Mouse (Mus musculus) megakaryocyte-erythroid progenitor cell, adult 5-6 weeks (primary cell): ENCODE data around the gene Rbm47. TPM values are rescaled to one million over a fixed set of nuclear protein-coding genes. Genes with fewer than 3 reads are reported as not detected.

Experiments
- ATAC-seq: replicated peaks from 2 replicates; pipeline ENCODE4 v1.8.0; 2016; ENCODE audit warnings: mild to moderate bottlenecking, inconsistent platforms; ENCODE audit not compliant: severe bottlenecking, poor library complexity, low FRiP score, low TSS enrichment
- total RNA-seq, 2 experiments: library from RNA; stranded (forward) in 1 of 2; stranded (reverse) in 1 of 2; fragments of 200-1000, 215-1000 nt in 1 of 2; fragments of >200 nt in 1 of 2; fragmentation: Nextera tagmentation in 1 of 2; gene quantifications; 2 replicates each; pipeline ENCODE4 v1.2.3; 2014 to 2017

The Rbm47 gene
- total RNA-seq, 2 experiments from 2014 or later: 0.17 TPM; not detected in 1

DNA sequence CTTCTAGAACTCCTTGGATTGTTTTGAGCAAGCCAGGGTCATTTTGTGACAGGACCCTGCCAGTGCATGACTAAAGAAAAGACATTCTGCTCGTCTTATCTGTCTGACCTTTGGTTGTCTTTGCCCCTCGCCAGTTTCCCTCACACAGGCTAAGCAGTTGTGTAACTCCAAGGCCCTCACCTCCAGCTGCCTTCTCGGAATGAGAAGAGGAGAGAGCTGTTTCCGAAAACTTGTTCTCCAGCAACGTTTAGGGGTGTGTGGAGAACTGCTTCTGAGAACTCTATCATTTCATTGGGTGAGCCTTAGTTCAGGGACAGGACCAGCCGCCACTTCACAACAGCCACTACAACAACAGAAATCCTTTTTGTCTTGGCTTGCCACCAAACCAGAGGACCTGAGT, 77.8 kb downstream of the Rbm47 start:
- ATAC-seq: no peak

DNA sequence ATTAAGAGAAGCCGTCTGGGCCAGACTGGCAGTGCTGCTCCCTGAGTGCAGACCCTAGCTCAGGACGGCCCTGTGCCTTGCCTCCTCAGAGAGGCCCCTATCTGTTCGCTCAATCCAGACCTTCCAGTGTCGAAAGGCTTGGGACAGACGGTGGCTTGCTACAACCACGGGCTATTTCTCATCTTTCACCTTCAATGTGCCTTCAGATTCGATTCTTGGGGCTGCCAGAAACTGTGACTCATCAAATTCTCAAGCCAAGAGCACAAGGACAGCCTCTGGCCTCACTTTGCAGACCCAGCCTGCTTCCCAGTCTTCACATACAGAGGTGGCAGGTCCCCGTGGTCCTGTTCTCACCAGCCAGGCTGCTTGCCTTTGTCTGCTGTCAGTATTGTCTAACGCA, 82.9 kb downstream of the Rbm47 start:
- peak; percentile 53 for ATAC-seq

DNA sequence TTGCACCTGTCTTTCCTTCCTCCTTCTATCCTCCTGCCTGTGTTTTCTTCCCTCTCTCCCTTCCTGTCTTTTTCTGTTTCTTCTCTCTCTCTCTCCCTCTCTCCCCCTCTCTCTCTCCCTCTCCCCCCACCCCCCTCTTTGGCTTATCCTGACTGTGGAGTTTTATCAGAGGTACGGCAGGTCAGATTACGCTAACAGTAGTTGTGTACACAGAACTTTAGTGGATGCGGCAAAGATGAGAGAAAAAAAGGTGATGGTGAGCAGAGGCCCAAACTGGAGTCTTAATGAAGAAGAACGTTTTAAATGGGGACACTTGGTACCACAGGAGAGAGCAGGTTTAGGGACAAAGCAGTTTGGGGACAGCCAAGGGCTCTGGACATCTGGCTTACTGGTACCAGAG, 83.3 kb downstream of the Rbm47 start:
- no peak for ATAC-seq

DNA sequence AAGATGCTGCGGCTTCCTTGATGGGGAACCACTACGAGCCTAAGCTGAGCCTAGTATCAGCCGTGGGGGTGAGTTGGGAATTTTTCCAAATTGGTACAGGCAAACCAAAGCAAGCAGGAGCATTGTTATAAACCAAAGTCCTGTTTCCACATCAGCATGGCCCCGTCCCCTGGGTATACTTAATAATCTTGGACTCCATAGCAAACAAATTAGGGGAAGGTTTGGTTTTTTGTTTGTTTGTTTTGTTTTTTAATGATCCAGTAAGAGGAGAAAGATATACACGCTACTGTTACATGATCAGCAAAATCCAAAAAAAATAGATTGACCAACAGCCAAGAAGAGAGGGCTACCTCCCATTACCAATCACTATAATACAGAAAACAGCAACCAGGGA, 84.0 kb downstream of the Rbm47 start:
- ATAC-seq: no peak

DNA sequence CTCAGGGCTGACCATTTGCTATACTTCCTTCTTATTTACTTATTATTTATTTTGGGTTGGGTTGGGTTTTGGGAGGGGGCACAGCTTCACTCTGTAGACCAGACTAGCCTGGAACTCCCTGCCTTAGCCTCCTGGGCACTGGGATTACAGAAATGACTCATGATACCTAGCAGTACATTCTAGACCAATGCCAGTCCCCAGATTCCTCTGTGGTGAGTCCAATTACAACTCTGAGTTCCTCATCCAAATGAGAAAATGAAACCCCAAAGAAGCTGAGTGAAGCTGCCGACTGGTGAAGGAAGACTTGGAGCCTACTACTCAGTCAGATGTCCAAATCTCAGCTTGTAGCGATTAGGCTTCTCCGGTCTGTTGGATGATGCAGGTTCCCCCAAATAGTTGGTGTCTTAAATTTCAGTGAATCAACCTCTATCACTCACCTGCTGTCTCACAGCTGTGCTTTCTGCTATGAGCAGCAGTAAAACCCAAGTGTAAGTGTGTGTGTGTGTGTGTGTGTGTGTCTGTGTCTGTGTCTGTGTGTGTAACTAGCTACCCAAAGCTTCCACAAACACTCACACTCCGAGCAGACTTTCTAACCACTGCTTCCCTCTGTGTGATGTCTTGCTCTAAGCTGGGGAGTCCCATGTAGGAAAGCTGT, 84.5 kb downstream of the Rbm47 start:
- ATAC-seq: no peak

DNA sequence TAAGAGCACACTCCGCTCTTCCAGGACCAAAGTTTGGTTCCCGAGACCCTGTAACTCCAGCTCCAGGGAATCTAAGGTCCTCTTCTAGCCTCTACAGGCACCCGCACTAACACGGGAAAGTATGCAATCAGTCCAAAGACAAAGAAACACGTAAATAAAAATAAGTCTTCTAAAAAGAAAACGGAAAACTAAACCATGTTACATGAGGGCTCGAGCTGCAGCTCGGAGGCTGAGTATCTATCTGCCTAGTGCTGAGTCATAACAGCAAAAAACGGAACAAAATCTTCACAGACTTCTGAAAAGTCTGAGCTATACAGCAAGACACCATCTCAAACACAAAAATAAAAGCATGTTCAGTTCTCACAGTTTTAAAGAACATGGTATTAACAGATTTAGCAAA, 86.0 kb downstream of the Rbm47 start:
- ATAC-seq: no peak

DNA sequence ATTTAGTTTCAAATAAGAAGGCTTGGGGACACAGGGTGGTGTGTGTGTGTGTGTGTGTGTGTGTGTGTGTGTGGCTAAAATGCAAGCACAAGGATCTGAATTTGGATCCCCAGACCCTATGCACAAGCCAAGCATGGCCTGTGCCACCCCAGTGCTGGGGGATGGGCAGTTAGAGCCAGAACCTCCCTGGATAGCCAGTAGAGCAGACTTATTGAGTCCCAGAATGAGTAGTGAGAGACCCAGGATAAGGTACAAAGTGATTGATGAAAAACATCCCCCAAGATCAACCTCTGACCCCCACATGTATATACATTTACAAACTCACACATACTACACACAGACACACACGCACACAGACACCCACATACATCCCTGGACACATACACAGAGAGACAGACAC, 86.6 kb downstream of the Rbm47 start:
- no peak for ATAC-seq

DNA sequence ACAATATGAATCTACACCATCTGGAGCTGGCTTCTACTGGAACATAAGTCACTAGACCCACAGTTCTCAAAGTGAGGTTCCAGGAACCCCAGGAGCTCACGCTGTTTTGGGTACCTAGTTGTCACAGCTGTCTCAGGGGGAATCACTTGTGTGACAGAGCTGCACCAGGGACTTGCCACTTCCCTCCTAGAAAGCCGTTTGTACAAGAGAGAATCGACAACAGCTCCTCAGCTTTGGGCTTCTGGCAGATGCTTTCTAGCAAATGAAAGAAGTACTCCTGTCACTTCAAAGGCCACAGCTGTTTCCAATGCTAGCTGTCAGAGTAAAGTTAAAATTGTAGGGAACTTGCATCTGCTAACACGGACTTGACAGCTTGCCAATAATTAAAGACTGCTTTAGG, 87.4 kb downstream of the Rbm47 start:
- ATAC-seq: no peak

DNA sequence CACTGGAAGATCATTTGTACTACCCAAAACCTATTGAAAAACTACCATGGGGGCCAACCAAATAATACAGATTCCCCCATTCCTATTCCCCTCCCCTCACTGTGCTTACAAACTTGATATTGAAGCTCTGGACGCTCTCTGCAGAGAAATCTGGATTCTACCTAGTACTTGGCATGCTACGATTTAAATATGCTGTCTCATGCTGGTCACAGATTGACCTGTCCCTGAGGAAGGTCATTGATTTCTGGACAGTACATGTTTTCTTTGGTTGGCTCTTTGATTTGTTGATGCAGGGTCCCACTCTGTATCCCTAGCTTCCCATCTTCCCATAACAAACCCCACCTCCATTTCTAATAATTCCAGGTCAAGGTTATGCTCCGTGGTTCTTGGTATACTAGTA, 88.4 kb downstream of the Rbm47 start:
- no peak for ATAC-seq

DNA sequence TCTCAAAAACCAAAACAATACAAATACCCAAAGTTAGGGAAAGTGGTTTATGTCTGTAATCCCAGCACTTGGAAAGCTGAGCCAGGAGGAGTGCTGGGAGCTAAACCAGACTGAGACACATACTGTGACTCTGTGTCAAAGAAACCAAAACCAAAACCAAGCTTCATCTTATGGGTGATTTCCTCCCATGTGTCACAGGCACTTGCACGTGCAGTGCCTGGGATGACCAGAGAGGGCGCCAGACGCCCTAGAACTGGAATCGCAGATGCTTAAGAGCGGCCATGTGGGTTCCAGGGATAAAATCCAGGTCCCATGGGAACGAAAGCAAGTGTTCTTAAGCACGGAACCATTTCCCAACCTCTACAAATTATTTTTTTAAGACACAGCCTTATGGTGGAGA, 89.6 kb downstream of the Rbm47 start:
- ATAC-seq: peak; percentile 51; the same call in 1 of the 2 replicates

DNA sequence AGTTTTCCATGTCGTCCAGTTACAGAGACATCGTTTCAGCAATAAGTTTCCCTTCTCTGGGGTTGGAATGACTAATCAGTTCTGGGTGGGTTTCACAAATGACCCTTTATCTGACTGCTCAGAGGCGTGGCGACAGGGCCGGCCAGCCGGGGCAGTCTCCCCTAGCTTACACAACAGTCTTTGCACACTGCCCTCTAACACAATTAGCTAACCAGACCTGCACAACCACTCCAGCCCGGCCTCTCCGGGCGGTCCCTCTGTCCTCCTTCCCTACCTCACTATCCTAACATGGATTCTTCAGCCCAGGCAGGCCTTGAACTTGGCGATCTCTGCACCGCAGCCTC, 90.7 kb downstream of the Rbm47 start:
- no peak for ATAC-seq

DNA sequence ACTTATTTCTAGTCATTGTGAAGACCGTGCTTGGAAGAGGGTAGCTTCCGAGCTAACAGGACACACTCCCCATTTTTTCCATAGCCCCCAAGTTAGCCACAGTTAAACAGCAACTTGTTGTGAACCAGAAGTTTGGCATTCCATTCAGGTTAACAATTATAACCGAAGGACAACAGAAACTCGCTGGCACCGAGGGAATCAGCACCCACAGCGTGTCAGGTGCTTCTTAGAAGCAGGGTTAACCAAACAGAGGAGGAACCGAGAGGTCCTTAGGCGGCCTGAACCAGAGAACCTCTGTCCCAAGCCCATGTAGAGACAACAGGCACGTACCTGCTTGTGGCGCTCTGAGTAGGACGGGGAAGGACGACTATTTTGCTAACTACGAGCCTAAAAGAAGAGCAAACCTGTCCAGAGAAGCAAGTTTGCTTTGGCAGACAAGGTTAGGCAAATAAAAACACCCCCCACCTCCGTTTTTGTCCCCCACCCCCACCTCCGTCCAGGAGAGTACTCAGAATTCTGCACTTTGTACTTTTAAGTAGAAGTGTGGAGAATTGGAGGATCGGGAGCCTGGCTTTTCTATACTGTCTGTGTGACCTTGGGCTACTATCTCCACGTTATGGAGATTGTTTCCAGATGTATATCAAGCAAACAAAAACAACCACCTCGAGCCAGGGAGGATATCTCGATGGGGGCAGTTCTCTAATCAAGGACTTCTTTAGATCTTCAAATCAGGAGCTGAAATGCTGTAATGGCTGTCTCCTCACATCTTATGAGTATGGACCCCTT, 91.3 kb downstream of the Rbm47 start:
- ATAC-seq: no peak

DNA sequence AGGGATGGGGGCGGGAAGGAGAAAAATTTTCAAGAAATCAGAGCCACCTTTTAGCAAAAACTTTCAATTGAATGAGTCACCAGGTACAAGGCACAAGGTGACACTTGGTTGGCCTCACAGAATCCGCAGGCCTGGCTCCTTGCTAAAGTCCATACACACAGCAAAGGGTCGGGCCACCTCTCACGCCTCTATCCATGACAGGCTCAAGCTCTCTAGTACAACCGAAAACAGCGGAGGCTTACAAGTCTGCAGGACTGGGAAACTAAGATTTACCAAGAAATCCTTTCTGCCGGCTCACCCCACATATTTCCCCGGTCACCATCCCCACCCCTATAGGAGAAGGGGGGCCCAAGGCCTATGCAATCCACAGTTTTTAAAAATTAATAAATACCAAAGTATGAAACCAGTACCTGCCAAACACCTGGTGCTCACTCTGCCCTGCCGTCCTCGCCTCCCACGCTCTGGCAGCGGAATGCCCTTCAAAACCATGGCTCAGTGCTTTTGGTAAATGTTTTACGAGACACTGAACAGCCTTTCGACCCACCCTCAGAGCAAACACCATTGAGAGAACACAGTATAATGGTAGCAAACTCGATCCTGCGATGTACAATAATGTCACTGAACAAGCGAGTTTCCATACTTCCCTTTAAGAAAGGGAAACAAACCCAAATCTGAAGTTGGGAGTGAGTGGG, 92.2 kb downstream of the Rbm47 start:
- ATAC-seq: no peak

DNA sequence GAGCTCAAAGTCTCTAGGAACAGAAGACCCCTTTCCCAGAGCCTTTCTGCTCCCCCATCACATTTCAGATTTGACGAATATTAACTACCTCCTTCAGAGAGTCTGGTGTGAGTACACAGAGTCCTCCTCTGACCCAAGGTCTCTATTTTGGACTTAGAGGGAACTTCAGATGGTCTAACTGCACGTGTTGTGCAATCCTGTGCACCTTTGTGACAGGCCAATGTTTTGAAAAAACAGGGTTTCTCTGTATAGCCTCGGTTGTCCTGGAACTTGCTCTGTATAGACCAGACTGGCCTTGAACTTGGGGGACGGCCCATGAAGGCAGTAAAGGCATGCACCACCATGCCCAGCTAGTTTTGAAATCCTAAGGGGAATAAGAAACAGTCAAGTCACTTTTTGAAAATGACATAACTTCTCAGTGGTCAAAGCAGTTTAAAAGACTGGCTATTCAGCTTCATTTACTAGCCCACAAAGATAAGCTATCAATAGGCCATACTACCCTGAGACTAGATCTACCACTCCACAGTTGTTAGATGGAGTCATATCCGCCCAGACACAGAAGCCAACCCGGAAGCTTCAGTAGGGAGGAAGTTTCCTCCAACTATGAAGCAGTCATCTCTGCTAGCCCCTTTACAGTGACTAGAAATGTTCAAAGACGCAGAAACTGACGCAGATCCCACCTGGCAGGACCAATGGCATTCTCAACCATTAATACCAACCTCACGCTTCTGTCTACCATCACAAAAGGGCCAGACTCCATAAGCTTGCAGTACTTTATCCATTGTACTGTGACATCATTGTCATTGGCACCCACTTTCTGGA, 93.3 kb downstream of the Rbm47 start:
- no peak for ATAC-seq

DNA sequence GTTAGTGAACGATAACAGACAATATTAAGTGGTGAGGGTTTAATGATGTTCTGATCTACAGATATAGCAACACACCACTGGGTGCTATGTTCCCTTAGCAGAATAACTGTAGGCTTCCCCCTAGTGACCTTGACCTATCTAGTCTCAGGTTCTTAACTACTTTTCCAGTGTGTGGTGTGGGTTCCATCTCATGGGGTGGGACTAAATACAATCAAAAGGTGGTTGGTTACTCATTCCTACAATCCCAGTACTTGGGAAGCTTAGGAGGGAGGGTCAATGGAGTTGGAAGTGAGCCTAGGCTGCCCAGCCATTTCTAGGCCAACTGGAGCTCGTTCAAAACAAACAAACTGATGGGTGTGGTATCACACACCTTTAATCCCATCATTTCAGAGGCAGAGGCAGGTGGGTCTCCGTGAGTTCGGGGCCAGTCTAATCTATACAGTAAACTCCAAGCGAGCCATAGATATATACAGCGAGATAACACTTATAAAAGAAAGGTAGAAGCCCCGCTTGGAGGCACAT, 94.4 kb downstream of the Rbm47 start:
- no peak for ATAC-seq

DNA sequence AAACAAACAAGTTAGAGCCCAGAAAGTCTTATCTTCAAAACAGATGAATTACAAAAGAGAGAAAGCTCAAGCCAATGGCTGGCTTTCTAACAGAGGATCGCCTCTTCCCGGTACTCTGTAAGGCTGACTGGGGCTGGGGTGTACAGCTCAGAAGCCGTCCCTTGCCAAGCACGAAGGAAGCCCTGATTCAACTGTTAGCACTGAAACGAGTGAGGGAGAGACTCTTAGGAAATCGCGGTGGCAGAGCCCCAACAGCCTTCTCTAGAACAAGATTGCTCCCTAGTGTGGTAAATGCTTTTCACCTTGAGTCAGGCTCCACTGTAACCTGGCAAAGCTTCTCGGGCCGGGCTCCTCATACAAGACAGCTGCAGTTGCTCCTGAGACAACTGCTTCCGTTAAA, 95.5 kb downstream of the Rbm47 start:
- ATAC-seq: 0 out of 2 replicates have a peak, but pooled peaks have one; percentile 15

DNA sequence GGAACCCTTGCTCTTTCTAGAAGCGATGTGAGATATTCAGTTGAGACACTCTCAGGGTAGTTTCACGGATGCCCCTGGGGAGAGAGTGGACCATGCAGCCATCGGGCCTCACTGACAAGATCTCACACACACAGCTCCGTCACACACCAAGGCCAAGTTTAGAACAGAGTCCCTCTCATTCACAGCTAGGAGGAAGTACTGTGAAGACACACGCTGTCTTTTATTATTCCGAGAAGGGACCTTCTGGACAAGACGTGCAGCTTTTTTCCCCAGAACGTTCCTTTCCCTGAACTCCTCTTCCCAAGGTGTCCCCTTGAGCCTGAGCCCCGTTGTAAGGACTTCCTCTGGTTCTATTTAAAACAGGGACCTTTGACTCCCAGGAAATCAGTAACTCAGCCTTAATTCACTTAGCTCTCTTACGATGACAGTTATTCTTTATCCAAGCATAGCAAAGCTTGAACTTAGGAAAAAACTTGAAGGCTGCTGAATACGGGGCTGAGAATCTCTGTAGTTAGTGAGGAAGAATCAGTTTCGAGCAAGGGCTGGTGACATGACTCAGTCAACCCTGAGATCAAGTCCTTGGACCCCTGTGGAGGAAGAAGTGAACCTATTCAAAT, 96.1 kb downstream of the Rbm47 start:
- no peak for ATAC-seq

DNA sequence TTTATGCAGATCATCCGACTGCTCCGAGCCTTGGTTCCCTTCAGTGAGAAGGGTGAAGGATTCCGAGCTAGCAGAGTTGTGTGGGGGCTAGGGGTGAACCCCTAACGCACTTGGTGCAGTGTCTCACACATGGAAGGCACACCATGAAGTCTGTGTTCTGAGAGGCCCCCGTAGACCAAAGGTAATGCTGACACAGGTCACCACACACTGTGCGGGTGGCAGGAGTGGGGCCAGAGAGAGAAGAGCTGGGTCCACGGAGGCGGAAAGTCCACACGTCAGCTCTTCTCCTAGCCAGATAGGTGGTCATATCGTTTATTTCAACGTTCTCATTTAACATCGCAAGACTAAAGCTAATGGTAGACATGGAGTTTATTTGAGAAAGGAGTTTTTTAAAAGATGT, 97.0 kb downstream of the Rbm47 start:
- no peak for ATAC-seq

DNA sequence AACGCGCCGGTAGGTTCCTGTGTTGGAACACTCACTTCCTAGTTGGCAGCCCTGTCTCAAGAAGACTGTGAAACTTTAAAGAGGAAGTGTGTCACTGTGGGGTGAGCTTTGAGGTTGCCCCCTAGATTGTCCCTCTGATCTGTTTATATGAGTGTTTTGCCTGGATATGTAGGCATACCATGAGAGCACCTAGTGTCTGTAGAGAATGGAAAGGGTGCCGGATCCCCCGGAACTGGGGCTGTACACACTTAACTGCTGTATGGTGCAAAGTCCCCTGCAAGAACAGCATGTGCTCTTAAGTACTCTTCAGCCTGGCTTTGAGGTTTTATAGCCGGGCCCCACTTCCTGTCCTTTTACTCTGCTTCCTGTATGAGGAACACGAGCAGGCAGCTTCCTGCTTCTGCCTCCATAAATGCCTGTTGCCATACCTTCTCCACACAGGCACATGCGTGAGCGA, 97.9 kb downstream of the Rbm47 start:
- ATAC-seq: peak; percentile 43; the same call in 1 of the 2 replicates
